In the genomic region with DNA sequence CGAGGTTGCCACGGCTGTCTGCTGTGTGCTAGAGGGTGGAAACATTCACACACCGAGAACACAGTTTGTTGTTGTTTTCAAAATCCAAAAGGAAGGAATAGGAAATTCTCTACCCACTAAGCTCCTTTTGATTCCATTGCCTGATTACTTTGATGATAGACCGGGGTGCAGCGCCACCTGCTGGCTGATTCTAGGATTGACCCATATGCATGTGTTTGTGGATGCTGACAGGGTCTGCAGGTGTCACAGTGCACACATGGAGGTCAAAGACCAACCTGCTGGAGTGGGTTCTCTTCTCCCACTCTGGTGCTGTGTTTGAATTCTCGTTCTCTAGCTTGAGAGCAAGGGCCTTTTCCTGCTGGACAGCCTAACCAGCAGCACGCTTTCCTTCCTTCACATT, we compare ENCODE assay signal across 9 mouse cellular contexts. TPM values are rescaled to one million over a fixed set of nuclear protein-coding genes. Genes with fewer than 3 reads are reported as not detected.
DNase-seq lines count a peak whose midpoint lies in the region; ATAC-seq and TF ChIP-seq lines count a peak whose summit lies in the region.
"Had no signal": no experiment of that assay in that cellular context is flagged by ENCODE, and none has a peak within 500 bp of the region (broad histone marks: within the 10 kb centered on the region; RNA-seq: fewer than 3 reads in every experiment).

No protein-coding gene starts in this region.

- intact Hi-C loops in left cerebral cortex, postnatal 14 days (cut with DNase I), result loop anchor here (5.0 kb wide), 2 partner anchors 117 to 312 kb away; no protein-coding TSS in a partner anchor

- H3K4me2 ChIP-seq in kidney, embryonic 16.5 days (replicated peaks; ENCODE audit: low read depth, low read length), result no peak overlapping the region
- no peak overlapping the region for H3K4me2 ChIP-seq in forebrain, embryonic 16.5 days (ENCODE audit: low read length)
- H3K4me2 ChIP-seq in hindbrain, postnatal 0 days (ENCODE audit: low read depth, low read length), result no peak overlapping the region
- H3K4me2 ChIP-seq in stomach, postnatal 0 days (replicated peaks; ENCODE audit: low read depth), result no peak overlapping the region
- H3K4me2 ChIP-seq: embryonic facial prominence, embryonic 12.5 days had no signal

- peak; percentile 98 for TF ChIP-seq CTCF in hindbrain, postnatal 0 days (IDR thresholded peaks at IDR 0.05; ENCODE audit: low read depth)
- peak; percentile 98 for TF ChIP-seq CTCF in stomach, postnatal 0 days (IDR thresholded peaks at IDR 0.05; ENCODE audit: low read depth)

- peaks cover 8% of the 10 kb centered on the region for H3K4me1 ChIP-seq in kidney, embryonic 16.5 days (ENCODE audit: insufficient read depth, low read length)
- H3K4me1 ChIP-seq in forebrain, embryonic 16.5 days (replicated peaks; ENCODE audit: control insufficient read depth, insufficient read depth, low read length), result peaks cover 7% of the 10 kb centered on the region
- 0 out of 2 replicates have a peak, but pooled peaks cover 10% of the 10 kb centered on the region for H3K4me1 ChIP-seq in hindbrain, postnatal 0 days (ENCODE audit: insufficient read depth, low read length)
- 0 out of 2 replicates have a peak, but pooled peaks cover 3% of the 10 kb centered on the region for H3K4me1 ChIP-seq in stomach, postnatal 0 days (replicated peaks; ENCODE audit: control insufficient read depth, insufficient read depth)

- no peak for ATAC-seq in kidney, embryonic 16.5 days (ENCODE audit: low FRiP score, low TSS enrichment)
- peak; percentile 40; the same call in 1 of the 2 replicates for ATAC-seq in cerebellum, adult (ENCODE audit: insufficient number of reproducible peaks, low FRiP score, low TSS enrichment)
- peak; percentile 36; the same call in 1 of the 2 replicates for ATAC-seq in forebrain, embryonic 16.5 days
- ATAC-seq in hindbrain, postnatal 0 days, result 0 out of 2 replicates have a peak, but pooled peaks have one; percentile 66
- ATAC-seq in monocyte, adult 5-6 weeks (replicated peaks; ENCODE audit: insufficient number of reproducible peaks, low FRiP score, low TSS enrichment, poor library complexity, severe bottlenecking), result peak; percentile 85
- ATAC-seq in stomach, postnatal 0 days (ENCODE audit: low FRiP score, low TSS enrichment), result no peak

- TF ChIP-seq EP300 in stomach, postnatal 0 days (optimal IDR thresholded peaks at IDR 0.05), result no peak

- no peak overlapping the region for H3K27ac ChIP-seq in kidney, embryonic 16.5 days (ENCODE audit: low read length)
- no peak overlapping the region for H3K27ac ChIP-seq in forebrain, embryonic 16.5 days (ENCODE audit: low read length)
- no peak overlapping the region for H3K27ac ChIP-seq in hindbrain, postnatal 0 days
- no peak overlapping the region for H3K27ac ChIP-seq in stomach, postnatal 0 days (replicated peaks)
- H3K27ac ChIP-seq: embryonic facial prominence, embryonic 12.5 days had no signal

- 30% methylated on average over 7 of the region's 7 CpGs for WGBS in kidney, embryonic 16.5 days
- 26% methylated on average over 7 of the region's 7 CpGs for WGBS in forebrain, embryonic 16.5 days
- WGBS in hindbrain, postnatal 0 days, result 22% methylated on average over 7 of the region's 7 CpGs
- 29% methylated on average over 7 of the region's 7 CpGs for WGBS in stomach, postnatal 0 days

- no peak overlapping the region for H3K4me3 ChIP-seq in kidney, embryonic 16.5 days (ENCODE audit: low read length)
- H3K4me3 ChIP-seq in forebrain, embryonic 16.5 days (replicated peaks; ENCODE audit: low read length), result no peak overlapping the region
- no peak overlapping the region for H3K4me3 ChIP-seq in hindbrain, postnatal 0 days (ENCODE audit: low read length)
- no peak overlapping the region for H3K4me3 ChIP-seq in stomach, postnatal 0 days (ENCODE audit: low read depth, low read length)
- H3K4me3 ChIP-seq: embryonic facial prominence, embryonic 12.5 days had no signal

- H3K27me3 ChIP-seq in kidney, embryonic 16.5 days (ENCODE audit: insufficient read depth, low read length), result no peaks in the 10 kb centered on the region
- H3K27me3 ChIP-seq in forebrain, embryonic 16.5 days (replicated peaks; ENCODE audit: control insufficient read depth, insufficient read depth, low read length), result no peaks in the 10 kb centered on the region
- H3K27me3 ChIP-seq in hindbrain, postnatal 0 days (ENCODE audit: insufficient read depth, low read length), result no peaks in the 10 kb centered on the region
- H3K27me3 ChIP-seq in stomach, postnatal 0 days (ENCODE audit: control insufficient read depth, insufficient read depth, low read length), result no peaks in the 10 kb centered on the region

- peak; percentile 66 for DNase-seq in kidney, adult 11 months
- DNase-seq in hindbrain, postnatal 0 days (ENCODE audit: low spot score), result peak; percentile 89
- peak; percentile 82 to 90 for DNase-seq in left cerebral cortex, postnatal 14 days (ENCODE audit: low spot score in 2 of 2)
- DNase-seq in stomach, postnatal 0 days (ENCODE audit: low spot score), result peak; percentile 77

- H3K9me3 ChIP-seq in kidney, embryonic 16.5 days (ENCODE audit: low read length), result no peaks in the 10 kb centered on the region
- no peaks in the 10 kb centered on the region for H3K9me3 ChIP-seq in forebrain, embryonic 16.5 days (ENCODE audit: control insufficient read depth, low read length)
- H3K9me3 ChIP-seq in hindbrain, postnatal 0 days (ENCODE audit: low read length), result no peaks in the 10 kb centered on the region
- no peaks in the 10 kb centered on the region for H3K9me3 ChIP-seq in stomach, postnatal 0 days (ENCODE audit: control insufficient read depth, low read length)
- H3K9me3 ChIP-seq: embryonic facial prominence, embryonic 12.5 days had no signal

- no peak overlapping the region for H3K9ac ChIP-seq in kidney, embryonic 16.5 days (replicated peaks; ENCODE audit: low read length)
- no peak overlapping the region for H3K9ac ChIP-seq in forebrain, embryonic 16.5 days (replicated peaks; ENCODE audit: low read depth, low read length)
- no peak overlapping the region for H3K9ac ChIP-seq in hindbrain, postnatal 0 days (replicated peaks; ENCODE audit: low read length)
- H3K9ac ChIP-seq in stomach, postnatal 0 days (ENCODE audit: low read length), result no peak overlapping the region
- H3K9ac ChIP-seq: embryonic facial prominence, embryonic 12.5 days had no signal

- no peaks in the 10 kb centered on the region for H3K36me3 ChIP-seq in kidney, embryonic 16.5 days (ENCODE audit: insufficient read depth, low read length)
- no peaks in the 10 kb centered on the region for H3K36me3 ChIP-seq in forebrain, embryonic 16.5 days (ENCODE audit: control insufficient read depth, insufficient read depth)
- H3K36me3 ChIP-seq in hindbrain, postnatal 0 days (ENCODE audit: insufficient read depth, low read length), result no peaks in the 10 kb centered on the region
- no peaks in the 10 kb centered on the region for H3K36me3 ChIP-seq in stomach, postnatal 0 days (ENCODE audit: control insufficient read depth, insufficient read depth, low read length)
- H3K36me3 ChIP-seq: embryonic facial prominence, embryonic 12.5 days had no signal

RNA-seq across cellular contexts. Expression of a gene that starts 3.9 kb away (rescaled TPM):
- polyA plus RNA-seq in kidney, embryonic 16.5 days (2015; fragmentation: Nextera tagmentation; extraction: Ambion mirVana), result 0.70 and 0.87 TPM in 2 replicates
- polyA plus RNA-seq in forebrain, embryonic 16.5 days (2015; fragmentation: Nextera tagmentation; extraction: Ambion mirVana), result 2.5 and 4.1 TPM in 2 replicates
- 8.6 and 10.2 TPM in 2 replicates for total RNA-seq in hindbrain, postnatal 0 days (2014; rRNA removed)
- 24.7 and 28.2 TPM in 2 replicates for polyA plus RNA-seq in hindbrain, postnatal 0 days (2015; fragmentation: Nextera tagmentation; extraction: Ambion mirVana)
- total RNA-seq in left cerebral cortex, postnatal 14 days (2021), result 1 to 10 TPM; 4.1 to 6.5 TPM
- not detected in 3 replicates for total RNA-seq in monocyte, adult 5-6 weeks (2017)
- polyA plus RNA-seq in stomach, postnatal 0 days (2015; fragmentation: Nextera tagmentation; extraction: Ambion mirVana), result 0.74 and 1.0 TPM in 2 replicates
- polyA plus RNA-seq: embryonic facial prominence, embryonic 12.5 days had no signal

RNA-seq across cellular contexts. Expression of a gene that starts 12.6 kb away (rescaled TPM):
- polyA plus RNA-seq in kidney, embryonic 16.5 days (2015; fragmentation: Nextera tagmentation; extraction: Ambion mirVana), result 69.9 and 71.8 TPM in 2 replicates
- 47.7 and 48.9 TPM in 2 replicates for polyA plus RNA-seq in forebrain, embryonic 16.5 days (2015; fragmentation: Nextera tagmentation; extraction: Ambion mirVana)
- total RNA-seq in hindbrain, postnatal 0 days (2014; rRNA removed), result 29.0 and 41.7 TPM in 2 replicates
- 32.4 and 32.9 TPM in 2 replicates for polyA plus RNA-seq in hindbrain, postnatal 0 days (2015; fragmentation: Nextera tagmentation; extraction: Ambion mirVana)
- 10 to 100 TPM; 17.2 to 17.8 TPM for total RNA-seq in left cerebral cortex, postnatal 14 days (2021)
- total RNA-seq in monocyte, adult 5-6 weeks (2017), result 49.0 to 60.7 TPM (median 51.0 TPM) in 3 replicates
- polyA plus RNA-seq in stomach, postnatal 0 days (2015; fragmentation: Nextera tagmentation; extraction: Ambion mirVana), result 31.0 and 33.8 TPM in 2 replicates

RNA-seq across cellular contexts. Expression of a gene that starts 48.0 kb away (rescaled TPM):
- 14.3 and 16.3 TPM in 2 replicates for polyA plus RNA-seq in kidney, embryonic 16.5 days (2015; fragmentation: Nextera tagmentation; extraction: Ambion mirVana)
- polyA plus RNA-seq in forebrain, embryonic 16.5 days (2015; fragmentation: Nextera tagmentation; extraction: Ambion mirVana), result 60.3 and 60.6 TPM in 2 replicates
- 58.2 and 75.5 TPM in 2 replicates for total RNA-seq in hindbrain, postnatal 0 days (2014; rRNA removed)
- polyA plus RNA-seq in hindbrain, postnatal 0 days (2015; fragmentation: Nextera tagmentation; extraction: Ambion mirVana), result 36.9 and 38.5 TPM in 2 replicates
- 10 to 100 TPM; 33.6 to 36.0 TPM for total RNA-seq in left cerebral cortex, postnatal 14 days (2021)
- 0.19 to 0.29 TPM in 2 of 3 replicates, not detected in the other for total RNA-seq in monocyte, adult 5-6 weeks (2017)
- polyA plus RNA-seq in stomach, postnatal 0 days (2015; fragmentation: Nextera tagmentation; extraction: Ambion mirVana), result 1.9 and 2.4 TPM in 2 replicates

Comparison
In these comparisons a context has a peak if more than half of its experiments do, and no peak if none do; other contexts are left out.
1. ATAC-seq: peak in cerebellum, adult (single experiment), forebrain, embryonic 16.5 days (single experiment), hindbrain, postnatal 0 days (single experiment) and monocyte, adult 5-6 weeks (single experiment); none in kidney, embryonic 16.5 days (single experiment) and stomach, postnatal 0 days (single experiment).
2. Peak in every context shown above with its lines, with median percentiles within 50 percentile points of each other: DNase-seq.